Mouse (Mus musculus) kidney, embryonic 15.5 days (tissue): ENCODE data around the gene Map3k13. TPM values are rescaled to one million over a fixed set of nuclear protein-coding genes. Genes with fewer than 3 reads are reported as not detected.
"Not testable (repeated sequence)": the region's sequence is repeated elsewhere in the genome, so short reads cannot be mapped to it uniquely, and the experiment has no call there.

Experiments
- ATAC-seq: fragments of 200-750 bp; cut with Nextera tagmentation; replicated peaks from 2 replicates; pipeline ENCODE4 v1.8.0; 2017; ENCODE audit warnings: moderate TSS enrichment; ENCODE audit not compliant: low FRiP score
- H3K27ac ChIP-seq: fragments of 300-500 bp; sonication (generic); 2 replicates; pipeline ENCODE4 v1.5.1; 2015; ENCODE audit warnings: mild to moderate bottlenecking, inconsistent platforms
- H3K27me3 ChIP-seq: fragments of 300-500 bp; sonication (generic); 2 replicates; pipeline ENCODE4 v1.6.1; 2015; ENCODE audit warnings: inconsistent platforms
- H3K36me3 ChIP-seq: fragments of 300-500 bp; sonication (generic); 2 replicates; pipeline ENCODE4 v1.6.1; 2015; ENCODE audit warnings: inconsistent platforms
- H3K4me1 ChIP-seq: fragments of 300-500 bp; sonication (generic); 2 replicates; pipeline ENCODE4 v1.6.1; 2015; ENCODE audit warnings: inconsistent platforms
- H3K4me2 ChIP-seq: fragments of 300-500 bp; sonication (generic); 2 replicates; pipeline ENCODE4 v1.6.1; 2015; ENCODE audit warnings: moderate library complexity, mild to moderate bottlenecking, inconsistent platforms
- H3K4me3 ChIP-seq: fragments of 300-500 bp; sonication (generic); replicated peaks from 2 replicates; pipeline ENCODE4 v1.5.1; 2015; ENCODE audit warnings: mild to moderate bottlenecking, inconsistent platforms
- H3K9ac ChIP-seq: fragments of 300-500 bp; sonication (generic); 2 replicates; pipeline ENCODE4 v1.6.1; 2015; ENCODE audit warnings: mild to moderate bottlenecking, inconsistent platforms
- H3K9me3 ChIP-seq: fragments of 300-500 bp; sonication (generic); replicated peaks from 2 replicates; pipeline ENCODE4 v1.6.1; 2016; ENCODE audit warnings: inconsistent platforms
- WGBS: fragments of 180-500 bp; shearing (Covaris S2); methylation state at CpG from one replicate; pipeline ENCODE4 v1.1.7; 2015; ENCODE audit warnings: mixed read lengths; 5-methylcytosine and 5-hydroxymethylcytosine counted together
- polyA plus RNA-seq: library from polyadenylated mRNA; unstranded; fragments of >200 nt; fragmentation: Nextera tagmentation; extraction: Ambion mirVana; gene quantifications from 2 replicates; pipeline ENCODE4 v1.2.1, GENCODE M21; 2015

Map3k13 gene
- polyA plus RNA-seq, 1 experiment from 2014 or later: 0.73 TPM

GRCm38 (mm10) chr16:21881582-21882259, 87.6 kb downstream of the Map3k13 start:
- no peaks in the 10 kb centered on the region for H3K27me3 ChIP-seq
- no peak for ATAC-seq
- H3K4me2 ChIP-seq: no peak overlapping the region
- H3K9ac ChIP-seq: no peak overlapping the region
- H3K4me1 ChIP-seq: no peaks in the 10 kb centered on the region
- WGBS: 65% methylated on average over 7 of the region's 7 CpGs
- H3K4me3 ChIP-seq: no peak overlapping the region
- H3K36me3 ChIP-seq: no peaks in the 10 kb centered on the region
- no peaks in the 10 kb centered on the region for H3K9me3 ChIP-seq
- H3K27ac ChIP-seq: no peak overlapping the region

GRCm38 (mm10) chr16:21887601-21888000, 93.5 kb downstream of the Map3k13 start:
- 87% methylated on average over 2 of the region's 2 CpGs for WGBS
- Histone ChIP-seq H3K4me1 (no peaks in the 10 kb centered on the region), H3K27me3 (no peaks in the 10 kb centered on the region), H3K36me3 (no peaks in the 10 kb centered on the region), H3K9me3 (no peaks in the 10 kb centered on the region), H3K4me3 (no peak overlapping the region), H3K9ac (no peak overlapping the region), H3K4me2 (no peak overlapping the region), H3K27ac (no peak overlapping the region)
- ATAC-seq: no peak

GRCm38 (mm10) chr16:21893890-21894289, 99.7 kb downstream of the Map3k13 start:
- ATAC-seq: no peak
- no peak overlapping the region for H3K4me3 ChIP-seq
- H3K27ac ChIP-seq: no peak overlapping the region
- H3K36me3 ChIP-seq: no peaks in the 10 kb centered on the region
- H3K9me3 ChIP-seq: no peaks in the 10 kb centered on the region
- WGBS: 88% methylated on average over 6 of the region's 6 CpGs
- H3K4me1 ChIP-seq: no peaks in the 10 kb centered on the region
- no peak overlapping the region for H3K4me2 ChIP-seq
- no peaks in the 10 kb centered on the region for H3K27me3 ChIP-seq
- no peak overlapping the region for H3K9ac ChIP-seq

GRCm38 (mm10) chr16:21901286-21901685, 107.1 kb downstream of the Map3k13 start:
- no peak overlapping the region for H3K27ac ChIP-seq

GRCm38 (mm10) chr16:21904636-21905035, 110.5 kb downstream of the Map3k13 start:
- H3K9ac ChIP-seq: no peak overlapping the region
- WGBS: 87% methylated on average over 10 of the region's 10 CpGs
- H3K4me1 ChIP-seq: no peaks in the 10 kb centered on the region
- H3K9me3 ChIP-seq: no peaks in the 10 kb centered on the region
- H3K27ac ChIP-seq: no peak overlapping the region
- no peaks in the 10 kb centered on the region for H3K27me3 ChIP-seq
- no peak overlapping the region for H3K4me2 ChIP-seq
- H3K36me3 ChIP-seq: no peaks in the 10 kb centered on the region
- no peak overlapping the region for H3K4me3 ChIP-seq
- no peak for ATAC-seq

More at GRCm38 (mm10) chr16:21901286-21901685, 107.1 kb downstream of the Map3k13 start:
- Histone ChIP-seq H3K4me3 (no peak overlapping the region), H3K9ac (no peak overlapping the region), H3K9me3 (no peaks in the 10 kb centered on the region), H3K4me2 (no peak overlapping the region), H3K27me3 (no peaks in the 10 kb centered on the region), H3K4me1 (no peaks in the 10 kb centered on the region), H3K36me3 (no peaks in the 10 kb centered on the region)
- no peak for ATAC-seq
- WGBS: 72% methylated on average over 5 of the region's 5 CpGs

GRCm38 (mm10) chr16:21905996-21906395, 111.8 kb downstream of the Map3k13 start:
- WGBS: 86% methylated on average over 7 of the region's 7 CpGs

GRCm38 (mm10) chr16:21906902-21907301, 112.8 kb downstream of the Map3k13 start:
- Histone ChIP-seq H3K4me1 (no peaks in the 10 kb centered on the region), H3K27me3 (no peaks in the 10 kb centered on the region), H3K4me2 (no peak overlapping the region), H3K36me3 (no peaks in the 10 kb centered on the region), H3K27ac (no peak overlapping the region), H3K9ac (no peak overlapping the region), H3K4me3 (no peak overlapping the region), H3K9me3 (no peaks in the 10 kb centered on the region)
- no peak for ATAC-seq
- 92% methylated on average over 6 of the region's 6 CpGs for WGBS

More at GRCm38 (mm10) chr16:21905996-21906395, 111.8 kb downstream of the Map3k13 start:
- H3K4me1 ChIP-seq: no peaks in the 10 kb centered on the region
- H3K4me2 ChIP-seq: no peak overlapping the region
- H3K4me3 ChIP-seq: no peak overlapping the region
- H3K9me3 ChIP-seq: no peaks in the 10 kb centered on the region
- no peaks in the 10 kb centered on the region for H3K36me3 ChIP-seq
- no peaks in the 10 kb centered on the region for H3K27me3 ChIP-seq
- ATAC-seq: no peak
- H3K9ac ChIP-seq: no peak overlapping the region
- no peak overlapping the region for H3K27ac ChIP-seq

GRCm38 (mm10) chr16:21908906-21909305, 114.8 kb downstream of the Map3k13 start:
- not testable (repeated sequence) for H3K27ac ChIP-seq, H3K4me1 ChIP-seq, H3K9ac ChIP-seq, H3K36me3 ChIP-seq, ATAC-seq, H3K9me3 ChIP-seq, H3K4me3 ChIP-seq, H3K4me2 ChIP-seq, H3K27me3 ChIP-seq
- 36% methylated on average over 7 of the region's 8 CpGs for WGBS

- no peak overlapping the region for H3K9ac ChIP-seq
- H3K4me1 ChIP-seq: no peaks in the 10 kb centered on the region
- ATAC-seq: no peak
- H3K4me2 ChIP-seq: no peak overlapping the region
- H3K36me3 ChIP-seq: 0 out of 2 replicates have a peak, but pooled peaks cover 4% of the 10 kb centered on the region
- H3K27me3 ChIP-seq: no peaks in the 10 kb centered on the region
- 87% methylated on average over 6 of the region's 6 CpGs for WGBS
- no peak overlapping the region for H3K4me3 ChIP-seq
- no peaks in the 10 kb centered on the region for H3K9me3 ChIP-seq
- H3K27ac ChIP-seq: no peak overlapping the region
These were observed 119.2 kb downstream of the Map3k13 start for GRCm38 (mm10) chr16:21913347-21913746.

GRCm38 (mm10) chr16:21916681-21917080, 122.5 kb downstream of the Map3k13 start:
- 76% methylated on average over 7 of the region's 7 CpGs for WGBS
- Histone ChIP-seq H3K4me3 (no peak overlapping the region), H3K4me2 (no peak overlapping the region), H3K4me1 (no peaks in the 10 kb centered on the region), H3K36me3 (0 out of 2 replicates have a peak, but pooled peaks cover 5% of the 10 kb centered on the region), H3K9ac (no peak overlapping the region), H3K9me3 (no peaks in the 10 kb centered on the region), H3K27ac (no peak overlapping the region), H3K27me3 (no peaks in the 10 kb centered on the region)
- no peak for ATAC-seq

- no peak for ATAC-seq
- Histone ChIP-seq H3K4me3 (no peak overlapping the region), H3K4me1 (no peaks in the 10 kb centered on the region), H3K36me3 (peaks cover 13% of the 10 kb centered on the region), H3K27me3 (no peaks in the 10 kb centered on the region), H3K9ac (no peak overlapping the region), H3K9me3 (no peaks in the 10 kb centered on the region), H3K27ac (no peak overlapping the region), H3K4me2 (no peak overlapping the region)
- WGBS: 80% methylated on average over 13 of the region's 13 CpGs
These were observed 134.3 kb downstream of the Map3k13 start for GRCm38 (mm10) chr16:21928471-21928870.

GRCm38 (mm10) chr16:21946761-21947715, 152.9 kb downstream of the Map3k13 start, which contains the start of gene Tmem41a:
Tmem41a (minus strand) TSS chr16:21947552.
- H3K4me3 ChIP-seq: peak within 1 kb of the TSS; percentile 86
- H3K4me2 ChIP-seq: peak within 1 kb of the TSS; percentile 95
- peaks cover 14% of the 10 kb centered on the region for H3K4me1 ChIP-seq
- peak within 1 kb of the TSS; percentile 69 for H3K9ac ChIP-seq
- 0 out of 2 replicates have a peak, but pooled peaks cover 3% of the 10 kb centered on the region for H3K27me3 ChIP-seq
- WGBS: 2% methylated on average over 63 of the region's 63 CpGs
- H3K27ac ChIP-seq: peak within 1 kb of the TSS; percentile 66
- peak; percentile 97 for ATAC-seq
- H3K36me3 ChIP-seq: no peaks in the 10 kb centered on the region
- no peaks in the 10 kb centered on the region for H3K9me3 ChIP-seq
